Mouse (Mus musculus) heart, adult 2 months (tissue): ENCODE data around the gene Chga.

Experiments used
- EP300 ChIP-seq: fragments of 200-500 bp; IDR thresholded peaks from 2 replicates; pipeline ENCODE4 v1.6.1; 2011; ENCODE audit warnings: low read depth, low read length, control low read depth; ENCODE audit not compliant: insufficient read depth
- POLR2A ChIP-seq: fragments of 200-500 bp; IDR thresholded peaks from 2 replicates; pipeline ENCODE4 v1.6.1; 2011; ENCODE audit warnings: mild to moderate bottlenecking, low read depth, low read length, control low read depth; ENCODE audit not compliant: insufficient read depth

- no peak for TF ChIP-seq POLR2A
- TF ChIP-seq EP300 = no peak
Measured at GRCm38 (mm10) chr12:102610927-102611326, 56.2 kb downstream of the Chga start.
